Mouse (Mus musculus) embryonic facial prominence, embryonic 12.5 days (tissue): ENCODE results near the gene Tob2. TPM values are rescaled to one million over a fixed set of nuclear protein-coding genes. Genes with fewer than 3 reads are reported as not detected.

Source experiments
- ATAC-seq: fragments of 200-750 bp; cut with Nextera tagmentation; 2 replicates; pipeline ENCODE4 v1.8.0; 2017; ENCODE audit not compliant: insufficient number of reproducible peaks, insufficient read depth, low FRiP score, low TSS enrichment
- H3K27ac ChIP-seq: fragments of 300-500 bp; sonication (generic); 2 replicates; pipeline ENCODE4 v1.5.1; 2016; ENCODE audit warnings: mild to moderate bottlenecking
- H3K27me3 ChIP-seq: fragments of 300-500 bp; sonication (generic); 2 replicates; pipeline ENCODE4 v1.6.1; 2016; ENCODE audit warnings: mild to moderate bottlenecking, moderate library complexity
- H3K36me3 ChIP-seq: fragments of 300-500 bp; sonication (generic); 2 replicates; pipeline ENCODE4 v1.6.1; 2016; ENCODE audit warnings: mild to moderate bottlenecking
- H3K4me1 ChIP-seq: fragments of 300-500 bp; sonication (generic); 2 replicates; pipeline ENCODE4 v1.6.1; 2016
- H3K4me2 ChIP-seq: fragments of 300-500 bp; sonication (generic); replicated peaks from 2 replicates; pipeline ENCODE4 v1.6.1; 2016; ENCODE audit warnings: mild to moderate bottlenecking, moderate library complexity
- H3K4me3 ChIP-seq: fragments of 300-500 bp; sonication (generic); 2 replicates; pipeline ENCODE4 v1.5.1; 2016; ENCODE audit warnings: mild to moderate bottlenecking
- H3K9ac ChIP-seq: fragments of 300-500 bp; sonication (generic); 2 replicates; pipeline ENCODE4 v1.6.1; 2016; ENCODE audit warnings: mild to moderate bottlenecking, moderate library complexity
- H3K9me3 ChIP-seq: fragments of 300-500 bp; sonication (generic); 2 replicates; pipeline ENCODE4 v1.6.1; 2016; ENCODE audit warnings: mild to moderate bottlenecking, moderate library complexity
- WGBS: fragments of 180-500 bp; shearing (Covaris S2); methylation state at CpG from one replicate; pipeline ENCODE4 v1.1.7; 2016; 5-methylcytosine and 5-hydroxymethylcytosine counted together
- polyA plus RNA-seq: library from polyadenylated mRNA; unstranded; fragments of >200 nt; fragmentation: Nextera tagmentation; extraction: Ambion mirVana; gene quantifications from 2 replicates; pipeline ENCODE4 v1.2.1, GENCODE M21; 2016

Gene Tob2
- polyA plus RNA-seq, 1 experiment from 2014 or later: 23.0 TPM

- ATAC-seq: no peak
- no peaks in the 10 kb centered on the region for H3K9me3 ChIP-seq
- H3K4me2 ChIP-seq: no peak overlapping the region
- WGBS: 91% methylated on average over 12 of the region's 12 CpGs
- H3K36me3 ChIP-seq: peaks cover 25% of the 10 kb centered on the region
- H3K4me3 ChIP-seq: no peak overlapping the region
- H3K27me3 ChIP-seq: no peaks in the 10 kb centered on the region
- H3K9ac ChIP-seq: no peak overlapping the region
- no peak overlapping the region for H3K27ac ChIP-seq
- H3K4me1 ChIP-seq: peaks cover 20% of the 10 kb centered on the region
Measured at GRCm38 (mm10) chr15:81814716-81815370, 43.8 kb downstream of the Tob2 start.

- peaks cover 21% of the 10 kb centered on the region for H3K36me3 ChIP-seq
- no peak overlapping the region for H3K27ac ChIP-seq
- no peak overlapping the region; the same call in 1 of the 2 replicates for H3K4me2 ChIP-seq
- H3K9me3 ChIP-seq: no peaks in the 10 kb centered on the region
- H3K4me3 ChIP-seq: no peak overlapping the region
- H3K4me1 ChIP-seq: peaks cover 24% of the 10 kb centered on the region
- WGBS: 62% methylated on average over 5 of the region's 5 CpGs
- H3K9ac ChIP-seq: no peak overlapping the region
- ATAC-seq: no peak
- no peaks in the 10 kb centered on the region for H3K27me3 ChIP-seq
Measured at GRCm38 (mm10) chr15:81813986-81814705, 44.5 kb downstream of the Tob2 start.

- Histone ChIP-seq H3K9me3 (no peaks in the 10 kb centered on the region), H3K27me3 (no peaks in the 10 kb centered on the region), H3K9ac (no peak overlapping the region), H3K4me3 (peak overlapping the region; percentile 66; the same call in 1 of the 2 replicates), H3K36me3 (peaks cover 19% of the 10 kb centered on the region), H3K4me2 (peak overlapping the region; percentile 81), H3K4me1 (peaks cover 24% of the 10 kb centered on the region), H3K27ac (no peak overlapping the region)
- no peak for ATAC-seq
- WGBS: 56% methylated on average over 7 of the region's 7 CpGs
Measured at GRCm38 (mm10) chr15:81812696-81813631, 45.6 kb downstream of the Tob2 start.

GRCm38 (mm10) chr15:81812287-81812686 is 46.3 kb downstream of the Tob2 start:
- Histone ChIP-seq H3K4me3 (peak overlapping the region; percentile 66), H3K36me3 (peaks cover 18% of the 10 kb centered on the region), H3K27ac (0 out of 2 replicates have a peak overlapping the region, but pooled peaks have one; percentile 88), H3K4me2 (peak overlapping the region; percentile 81), H3K9me3 (no peaks in the 10 kb centered on the region), H3K27me3 (no peaks in the 10 kb centered on the region), H3K4me1 (peaks cover 24% of the 10 kb centered on the region), H3K9ac (peak overlapping the region; percentile 69)
- no peak for ATAC-seq
- WGBS: 37% methylated on average over 3 of the region's 3 CpGs

- Histone ChIP-seq H3K27ac (peak overlapping the region; percentile 88), H3K4me3 (peak overlapping the region; percentile 66), H3K36me3 (peaks cover 11% of the 10 kb centered on the region), H3K9ac (peak overlapping the region; percentile 69), H3K4me2 (peak overlapping the region; percentile 81), H3K4me1 (peaks cover 24% of the 10 kb centered on the region), H3K9me3 (no peaks in the 10 kb centered on the region), H3K27me3 (no peaks in the 10 kb centered on the region)
- ATAC-seq: no peak
- under 1% methylated on average over 21 of the region's 26 CpGs for WGBS
Measured at GRCm38 (mm10) chr15:81811599-81811996, 47.0 kb downstream of the Tob2 start.

- peak overlapping the region; percentile 66 for H3K4me3 ChIP-seq
- H3K9me3 ChIP-seq: no peaks in the 10 kb centered on the region
- peak; percentile 98 for ATAC-seq
- no peaks in the 10 kb centered on the region for H3K27me3 ChIP-seq
- peaks cover 25% of the 10 kb centered on the region for H3K4me1 ChIP-seq
- H3K27ac ChIP-seq: peak overlapping the region; percentile 88
- H3K9ac ChIP-seq: peak overlapping the region; percentile 69
- H3K4me2 ChIP-seq: peak overlapping the region; percentile 81
- under 1% methylated on average over 87 of the region's 89 CpGs for WGBS
- H3K36me3 ChIP-seq: peaks cover 6% of the 10 kb centered on the region
Measured at GRCm38 (mm10) chr15:81810671-81811598, 47.7 kb downstream of the Tob2 start.

GRCm38 (mm10) chr15:81810150-81810549 is 48.4 kb downstream of the Tob2 start:
- Histone ChIP-seq H3K27ac (peak overlapping the region; percentile 88), H3K4me1 (peaks cover 30% of the 10 kb centered on the region), H3K9me3 (no peaks in the 10 kb centered on the region), H3K4me2 (peak overlapping the region; percentile 81), H3K4me3 (peak overlapping the region; percentile 66), H3K9ac (peak overlapping the region; percentile 55), H3K36me3 (no peaks in the 10 kb centered on the region), H3K27me3 (no peaks in the 10 kb centered on the region)
- ATAC-seq: no peak
- 2% methylated on average over 10 of the region's 10 CpGs for WGBS

- H3K9me3 ChIP-seq: no peaks in the 10 kb centered on the region
- peak overlapping the region; percentile 81 for H3K4me2 ChIP-seq
- H3K9ac ChIP-seq: 0 out of 2 replicates have a peak overlapping the region, but pooled peaks have one; percentile 5
- peaks cover 36% of the 10 kb centered on the region for H3K4me1 ChIP-seq
- WGBS: 35% methylated on average over 1 of the region's 1 CpGs
- no peak for ATAC-seq
- H3K36me3 ChIP-seq: no peaks in the 10 kb centered on the region
- no peaks in the 10 kb centered on the region for H3K27me3 ChIP-seq
- peak overlapping the region; percentile 88 for H3K27ac ChIP-seq
- 0 out of 2 replicates have a peak overlapping the region, but pooled peaks have one; percentile 66 for H3K4me3 ChIP-seq
Measured at GRCm38 (mm10) chr15:81809550-81809949, 49.0 kb downstream of the Tob2 start.

- no peak overlapping the region for H3K4me2 ChIP-seq
- H3K9ac ChIP-seq: no peak overlapping the region
- 70% methylated on average over 2 of the region's 2 CpGs for WGBS
- no peaks in the 10 kb centered on the region for H3K27me3 ChIP-seq
- H3K9me3 ChIP-seq: no peaks in the 10 kb centered on the region
- H3K27ac ChIP-seq: no peak overlapping the region
- no peaks in the 10 kb centered on the region for H3K36me3 ChIP-seq
- H3K4me1 ChIP-seq: peaks cover 31% of the 10 kb centered on the region
- no peak overlapping the region for H3K4me3 ChIP-seq
- ATAC-seq: no peak
Measured at GRCm38 (mm10) chr15:81808799-81809198, 49.8 kb downstream of the Tob2 start.

- Histone ChIP-seq H3K9ac (no peak overlapping the region), H3K4me2 (no peak overlapping the region), H3K36me3 (no peaks in the 10 kb centered on the region), H3K9me3 (no peaks in the 10 kb centered on the region), H3K27me3 (no peaks in the 10 kb centered on the region; the same call in 1 of the 2 replicates), H3K4me1 (peaks cover 37% of the 10 kb centered on the region), H3K4me3 (no peak overlapping the region), H3K27ac (no peak overlapping the region)
- ATAC-seq: no peak
- 82% methylated on average over 4 of the region's 4 CpGs for WGBS
Measured at GRCm38 (mm10) chr15:81806621-81807404, 51.8 kb downstream of the Tob2 start.
